Mouse (Mus musculus): ENCODE results near the gene Abhd12b. TPM values are rescaled to one million over a fixed set of nuclear protein-coding genes. Genes with fewer than 3 reads are reported as not detected.
"Not testable (repeated sequence)": the region's sequence is repeated elsewhere in the genome, so short reads cannot be mapped to it uniquely, and the experiment has no call there.

The Abhd12b gene
- total RNA-seq, 2 experiments from 2014 or later: not detected

- no peak for ATAC-seq (replicated peaks; ENCODE audit: low FRiP score, poor library complexity, severe bottlenecking)
Observed at GRCm38 (mm10) chr12:70137095-70137494, 16.8 kb upstream of the Abhd12b start.

- no peak for ATAC-seq (replicated peaks; ENCODE audit: low FRiP score, poor library complexity, severe bottlenecking)
Observed at GRCm38 (mm10) chr12:70137626-70138025, 16.3 kb upstream of the Abhd12b start.

- ATAC-seq (replicated peaks; ENCODE audit: low FRiP score, poor library complexity, severe bottlenecking): no peak
Observed at GRCm38 (mm10) chr12:70139871-70140270, 14.1 kb upstream of the Abhd12b start.

GRCm38 (mm10) chr12:70140542-70140941 is 13.4 kb upstream of the Abhd12b start:
- ATAC-seq (replicated peaks; ENCODE audit: low FRiP score, poor library complexity, severe bottlenecking): no peak

- no peak for ATAC-seq (replicated peaks; ENCODE audit: low FRiP score, poor library complexity, severe bottlenecking)
Observed at GRCm38 (mm10) chr12:70140993-70141576, 12.9 kb upstream of the Abhd12b start.

- ATAC-seq (replicated peaks; ENCODE audit: low FRiP score, poor library complexity, severe bottlenecking): not testable (repeated sequence)
Observed at GRCm38 (mm10) chr12:70144106-70144587, 9.8 kb upstream of the Abhd12b start.

DNA sequence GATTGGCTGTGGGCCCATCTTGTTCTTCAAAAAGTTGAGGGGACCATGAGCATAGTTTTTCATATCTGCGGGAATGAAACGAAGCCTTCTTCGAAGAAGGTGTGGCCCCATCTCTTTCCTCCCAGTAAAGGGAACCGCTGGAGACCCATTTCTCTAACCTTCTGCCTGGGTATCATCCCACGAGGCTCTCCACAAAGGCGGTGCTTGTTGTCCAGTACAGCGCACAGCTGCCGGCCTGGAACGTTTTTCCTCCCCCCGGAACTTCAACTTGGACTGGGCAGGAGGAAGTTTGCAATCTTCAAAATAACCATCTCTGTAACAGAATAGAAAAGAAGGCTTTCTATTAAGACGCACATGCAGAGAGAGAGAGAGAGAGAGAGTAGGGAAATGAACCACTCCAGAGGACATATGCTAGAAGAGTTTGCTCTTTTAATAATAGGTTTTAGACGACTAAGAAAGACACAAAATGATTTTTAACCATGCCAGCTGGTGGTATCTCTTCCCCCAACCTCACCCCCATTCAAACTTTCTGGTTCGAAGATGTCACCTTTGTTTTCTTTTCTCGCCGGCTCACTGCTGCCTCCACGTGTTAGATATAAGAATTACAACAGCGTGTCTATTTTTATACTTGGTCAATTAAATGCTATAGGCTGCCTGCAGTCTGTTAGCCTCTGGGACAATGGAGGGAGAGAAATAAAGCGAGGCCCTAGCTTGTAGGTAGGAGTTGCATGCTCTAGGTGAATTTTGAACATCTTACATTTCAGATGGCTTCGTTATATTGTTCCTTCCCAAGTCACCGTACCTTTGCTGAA is 9.1 kb upstream of the Abhd12b start:
- ATAC-seq (replicated peaks; ENCODE audit: low FRiP score, poor library complexity, severe bottlenecking): peak; percentile 57; the same call in 1 of the 2 replicates

DNA sequence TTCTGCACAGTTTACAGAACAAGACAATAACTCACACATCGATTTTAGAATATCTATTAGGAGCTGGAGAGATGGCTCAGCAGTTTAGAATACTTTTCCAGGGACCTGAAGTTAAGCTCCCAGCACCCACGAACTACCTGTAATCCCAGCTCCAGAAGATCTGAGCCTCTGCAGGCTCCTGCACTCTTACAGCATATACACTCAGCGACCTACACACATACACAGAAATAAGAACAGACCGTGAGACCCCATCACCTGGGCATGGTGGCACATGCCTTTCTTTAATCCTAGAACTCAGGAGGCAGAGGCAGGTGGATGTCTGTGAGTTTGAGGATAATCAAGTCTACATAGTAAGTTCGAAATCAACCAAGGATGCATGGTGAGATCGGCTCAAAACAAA is 8.4 kb upstream of the Abhd12b start:
- no peak for ATAC-seq (replicated peaks; ENCODE audit: low FRiP score, poor library complexity, severe bottlenecking)

DNA sequence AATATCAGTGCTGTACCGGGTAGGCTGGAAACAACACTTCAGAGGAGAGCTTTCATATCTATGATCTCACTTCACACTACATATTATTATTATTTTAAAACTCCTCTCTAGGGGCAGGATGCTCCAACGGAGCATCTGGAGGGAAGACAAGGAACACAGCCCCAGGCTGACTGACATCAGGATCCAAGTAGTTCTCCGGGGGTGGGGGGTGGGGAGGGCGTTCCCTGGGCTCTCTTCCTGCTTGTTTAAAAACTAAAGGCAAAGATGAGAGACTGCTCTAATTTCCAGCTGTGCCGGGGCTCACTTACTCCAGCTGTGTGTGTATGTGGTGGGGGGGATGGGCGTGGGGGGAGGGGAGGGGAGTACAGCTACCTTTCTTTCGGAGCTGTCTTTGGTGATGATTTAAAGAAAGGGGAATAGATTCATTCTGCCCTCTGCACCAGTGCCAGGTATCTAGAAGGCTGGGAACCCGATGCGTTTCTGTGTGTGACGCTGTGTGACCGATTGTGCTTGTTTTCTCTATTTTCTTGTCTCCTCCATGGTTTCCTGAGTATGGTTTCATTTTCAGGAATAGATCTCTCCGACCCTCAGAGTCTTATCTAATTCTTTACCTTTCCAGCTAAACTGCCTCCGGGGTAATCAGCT is 5.8 kb upstream of the Abhd12b start:
- ATAC-seq (replicated peaks; ENCODE audit: low FRiP score, poor library complexity, severe bottlenecking): no peak

- no peak for ATAC-seq (replicated peaks; ENCODE audit: low FRiP score, poor library complexity, severe bottlenecking)
Observed at GRCm38 (mm10) chr12:70148631-70149265, 5.2 kb upstream of the Abhd12b start.

DNA sequence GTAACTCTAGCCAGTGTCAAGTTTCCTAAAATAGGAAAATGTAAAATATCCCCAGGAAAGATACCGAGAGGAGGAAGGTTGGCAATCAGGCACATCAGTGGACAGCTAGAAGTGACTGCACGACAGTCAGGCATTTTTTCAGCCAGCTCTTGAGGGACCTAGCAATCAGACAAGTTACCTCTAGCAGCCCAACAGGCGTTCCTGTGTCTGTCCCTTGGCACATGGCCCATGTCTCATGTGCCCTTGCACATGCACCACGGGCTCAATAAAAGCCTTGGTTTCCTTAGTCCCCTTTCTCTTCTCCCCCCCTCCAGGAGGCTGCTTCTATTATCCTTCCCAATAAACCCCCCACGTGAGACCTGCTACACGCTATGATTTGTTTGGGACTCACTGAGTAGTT is 2.3 kb downstream of the Abhd12b start:
- ATAC-seq (replicated peaks; ENCODE audit: low FRiP score, poor library complexity, severe bottlenecking): no peak

- no peak for ATAC-seq (replicated peaks; ENCODE audit: low FRiP score, poor library complexity, severe bottlenecking)
Observed at GRCm38 (mm10) chr12:70157292-70158066, 3.5 kb downstream of the Abhd12b start.

DNA sequence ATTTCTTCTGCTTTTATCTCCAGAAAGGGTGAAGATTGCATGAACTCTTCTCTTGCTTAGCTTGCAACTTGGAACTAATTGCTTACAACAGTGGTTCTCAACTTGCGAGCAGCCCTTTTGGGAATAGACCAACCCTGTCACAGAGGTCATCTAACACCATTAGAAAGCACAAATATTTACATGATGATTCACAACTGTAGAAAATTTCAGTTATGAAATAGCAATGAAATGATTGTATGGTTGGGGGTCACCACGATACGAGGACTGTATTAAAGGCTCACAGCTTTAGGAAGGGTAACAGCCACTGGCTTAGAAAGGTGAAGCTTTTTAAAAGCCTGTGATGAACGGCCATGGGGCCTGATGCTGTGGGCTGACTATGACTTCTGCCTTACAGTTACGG is 7.1 kb downstream of the Abhd12b start:
- ATAC-seq (replicated peaks; ENCODE audit: low FRiP score, poor library complexity, severe bottlenecking): no peak

DNA sequence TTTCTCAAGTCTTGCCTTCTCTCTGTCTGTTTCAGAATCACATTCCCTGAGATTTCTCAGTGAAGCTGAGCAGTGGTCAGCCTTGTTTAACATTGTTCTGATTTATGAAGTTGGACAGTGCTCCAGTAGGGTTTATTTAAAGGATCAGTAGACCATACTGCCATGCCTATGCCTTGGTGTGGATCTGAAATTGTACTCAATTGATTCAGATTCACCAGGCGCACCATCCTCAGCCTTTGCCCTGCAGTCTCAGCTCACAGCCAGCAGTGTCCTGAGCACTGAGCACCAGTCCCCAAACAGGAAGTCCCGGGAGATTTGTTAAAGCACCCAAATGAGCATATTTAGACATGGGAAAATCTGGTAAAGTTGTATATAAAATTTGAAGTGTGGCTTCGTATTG is 10.8 kb downstream of the Abhd12b start:
- ATAC-seq (replicated peaks; ENCODE audit: low FRiP score, poor library complexity, severe bottlenecking): no peak

- no peak for ATAC-seq (replicated peaks; ENCODE audit: low FRiP score, poor library complexity, severe bottlenecking)
Observed at GRCm38 (mm10) chr12:70167950-70168349, 14.0 kb downstream of the Abhd12b start.

GRCm38 (mm10) chr12:70169969-70170368 is 16.0 kb downstream of the Abhd12b start:
- ATAC-seq (replicated peaks; ENCODE audit: low FRiP score, poor library complexity, severe bottlenecking): no peak

DNA sequence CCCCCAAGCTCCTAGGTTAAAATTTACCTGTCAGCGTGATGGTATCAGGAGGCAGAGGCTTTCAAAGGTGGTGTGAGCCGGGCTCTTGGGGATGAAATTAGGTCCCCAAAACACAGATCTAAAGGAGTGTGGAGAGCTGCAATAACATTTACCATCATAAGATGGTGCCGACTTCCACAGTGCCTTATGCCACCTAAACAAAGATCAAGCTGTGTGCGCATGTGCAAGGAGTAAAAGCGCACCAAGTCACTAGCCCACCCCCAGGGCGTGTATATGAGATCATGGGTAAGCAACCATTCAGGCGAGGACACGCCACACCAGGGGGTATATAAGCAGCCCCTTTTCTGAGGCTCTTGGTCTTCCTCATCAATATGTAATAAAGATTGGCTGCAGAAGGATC is 29.6 kb downstream of the Abhd12b start:
- ATAC-seq (replicated peaks; ENCODE audit: low FRiP score, poor library complexity, severe bottlenecking): not testable (repeated sequence)

- ATAC-seq (replicated peaks; ENCODE audit: low FRiP score, poor library complexity, severe bottlenecking): no peak
Observed at GRCm38 (mm10) chr12:70184173-70184783, 30.3 kb downstream of the Abhd12b start.

GRCm38 (mm10) chr12:70192267-70192727 is 38.4 kb downstream of the Abhd12b start:
- ATAC-seq (replicated peaks; ENCODE audit: low FRiP score, poor library complexity, severe bottlenecking): no peak
